Mouse (Mus musculus) olfactory bulb, adult 2 months (tissue): Measurements from ENCODE around the gene Papss1.

Experiments
- CTCF ChIP-seq: fragments of 200-500 bp; IDR thresholded peaks from 2 replicates; pipeline ENCODE4 v1.5.1; 2012; ENCODE audit warnings: low read depth, mild to moderate bottlenecking, low read length, moderate library complexity; ENCODE audit not compliant: insufficient read depth
- POLR2A ChIP-seq: fragments of 200-500 bp; IDR thresholded peaks from 2 replicates; pipeline ENCODE4 v1.6.1; 2012; ENCODE audit warnings: mild to moderate bottlenecking, low read depth, low read length, moderate library complexity; ENCODE audit not compliant: insufficient read depth

DNA sequence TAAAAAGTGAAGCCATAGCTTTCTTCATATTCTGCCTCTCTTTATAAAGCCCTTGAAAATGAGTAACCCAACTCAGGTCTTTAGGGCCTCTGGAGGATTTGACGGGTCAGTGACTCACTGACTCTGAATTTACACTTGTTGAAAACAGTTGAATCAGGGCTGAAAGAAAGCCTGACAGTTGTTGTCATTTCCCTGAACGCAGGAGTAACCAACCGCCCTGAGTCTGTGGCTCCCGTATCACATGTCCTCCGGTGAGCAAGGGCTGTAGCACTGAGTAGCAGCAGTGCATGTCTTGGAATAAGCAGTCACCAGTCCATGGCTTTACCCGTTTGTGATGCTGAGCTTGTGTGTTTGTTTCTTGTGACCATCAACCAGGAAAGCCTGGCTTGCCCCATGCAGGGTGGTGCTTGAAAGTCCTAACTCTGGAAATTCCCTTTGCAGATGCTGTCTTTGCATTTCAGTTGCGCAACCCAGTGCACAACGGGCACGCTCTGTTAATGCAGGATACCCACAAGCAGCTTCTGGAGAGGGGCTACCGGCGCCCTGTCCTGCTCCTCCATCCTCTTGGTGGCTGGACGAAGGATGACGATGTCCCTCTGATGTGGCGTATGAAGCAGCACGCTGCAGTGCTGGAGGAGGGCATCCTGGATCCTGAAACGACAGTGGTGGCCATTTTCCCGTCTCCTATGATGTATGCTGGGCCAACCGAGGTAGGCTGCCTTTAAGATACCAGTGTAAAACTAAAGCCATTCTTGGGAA is 54.2 kb downstream of the Papss1 start:
- TF ChIP-seq POLR2A, result no peak
- TF ChIP-seq CTCF, result no peak
